Mouse (Mus musculus): ENCODE measurements around the gene Kmt5a. TPM values are rescaled to one million over a fixed set of nuclear protein-coding genes. Genes with fewer than 3 reads are reported as not detected.
"Not testable (repeated sequence)": the region's sequence is repeated elsewhere in the genome, so short reads cannot be mapped to it uniquely, and the experiment has no call there.

Gene Kmt5a
- polyA plus RNA-seq, 1 experiment, result 56.4 TPM

GRCm38 (mm10) chr5:124444661-124445561 is 5.2 kb downstream of the Kmt5a start:
- WGBS, result 7% methylated on average over 63 of the region's 66 CpGs
- no peak for DNase-seq (ENCODE audit: low read depth, low spot score)

- 5% methylated on average over 57 of the region's 77 CpGs for WGBS
Measured at GRCm38 (mm10) chr5:124445621-124446293, 6.0 kb downstream of the Kmt5a start.

GRCm38 (mm10) chr5:124446301-124446881 is 6.7 kb downstream of the Kmt5a start:
- 2% methylated on average over 15 of the region's 15 CpGs for WGBS
- DNase-seq (ENCODE audit: low read depth, low spot score), result no peak

More at GRCm38 (mm10) chr5:124445621-124446293, 6.0 kb downstream of the Kmt5a start:
- no peak for DNase-seq (ENCODE audit: low read depth, low spot score)

GRCm38 (mm10) chr5:124449494-124449893 is 9.8 kb downstream of the Kmt5a start:
- 20% methylated on average over 6 of the region's 6 CpGs for WGBS
- DNase-seq (ENCODE audit: low read depth, low spot score), result no peak

- 27% methylated on average over 7 of the region's 7 CpGs for WGBS
- no peak for DNase-seq (ENCODE audit: low read depth, low spot score)
Measured at GRCm38 (mm10) chr5:124450051-124450450, 10.3 kb downstream of the Kmt5a start.

GRCm38 (mm10) chr5:124450641-124451340 is 11.1 kb downstream of the Kmt5a start:
- no peak for DNase-seq (ENCODE audit: low read depth, low spot score)
- WGBS, result 39% methylated on average over 16 of the region's 16 CpGs

- no peak for DNase-seq (ENCODE audit: low read depth, low spot score)
- WGBS, result 60% methylated on average over 15 of the region's 15 CpGs
Measured at GRCm38 (mm10) chr5:124452494-124453228, 12.9 kb downstream of the Kmt5a start.

- no peak for DNase-seq (ENCODE audit: low read depth, low spot score)
- 39% methylated on average over 13 of the region's 13 CpGs for WGBS
Measured at GRCm38 (mm10) chr5:124453339-124454081, 13.8 kb downstream of the Kmt5a start.

- 53% methylated on average over 1 of the region's 1 CpGs for WGBS
- no peak for DNase-seq (ENCODE audit: low read depth, low spot score)
Measured at GRCm38 (mm10) chr5:124454082-124454419, 14.3 kb downstream of the Kmt5a start.

- DNase-seq (ENCODE audit: low read depth, low spot score), result no peak
- WGBS, result 92% methylated on average over 6 of the region's 6 CpGs
Measured at GRCm38 (mm10) chr5:124456762-124457161, 17.0 kb downstream of the Kmt5a start.

- DNase-seq (ENCODE audit: low read depth, low spot score), result not testable (repeated sequence)
- 89% methylated on average over 14 of the region's 14 CpGs for WGBS
Measured at GRCm38 (mm10) chr5:124460922-124461321, 21.2 kb downstream of the Kmt5a start.

- 84% methylated on average over 8 of the region's 8 CpGs for WGBS
- DNase-seq (ENCODE audit: low read depth, low spot score), result no peak
Measured at GRCm38 (mm10) chr5:124462297-124463025, 22.7 kb downstream of the Kmt5a start.

- WGBS, result 87% methylated on average over 5 of the region's 5 CpGs
- no peak for DNase-seq (ENCODE audit: low read depth, low spot score)
Measured at GRCm38 (mm10) chr5:124463462-124463861, 23.7 kb downstream of the Kmt5a start.

GRCm38 (mm10) chr5:124464905-124465304 is 25.2 kb downstream of the Kmt5a start:
- no peak for DNase-seq (ENCODE audit: low read depth, low spot score)

GRCm38 (mm10) chr5:124467766-124468165 is 28.0 kb downstream of the Kmt5a start:
- 81% methylated on average over 1 of the region's 1 CpGs for WGBS
- DNase-seq (ENCODE audit: low read depth, low spot score), result no peak

- WGBS, result 79% methylated on average over 7 of the region's 7 CpGs
- DNase-seq (ENCODE audit: low read depth, low spot score), result no peak
Measured at GRCm38 (mm10) chr5:124468365-124468764, 28.6 kb downstream of the Kmt5a start.

- no peak for DNase-seq (ENCODE audit: low read depth, low spot score)
- WGBS, result 95% methylated on average over 6 of the region's 6 CpGs
Measured at GRCm38 (mm10) chr5:124469486-124469885, 29.8 kb downstream of the Kmt5a start.

GRCm38 (mm10) chr5:124470591-124471171 is 31.0 kb downstream of the Kmt5a start:
- no peak for DNase-seq (ENCODE audit: low read depth, low spot score)
- 80% methylated on average over 6 of the region's 6 CpGs for WGBS

Measured in large intestine, adult 2 months (tissue).